Mouse (Mus musculus) cerebellum, adult 2 months (tissue): ENCODE results near the gene Copz1. TPM values are rescaled to one million over a fixed set of nuclear protein-coding genes. Genes with fewer than 3 reads are reported as not detected.
"Not testable (repeated sequence)": the region's sequence is repeated elsewhere in the genome, so short reads cannot be mapped to it uniquely, and the experiment has no call there.

Experiments used
- DNase-seq, 2 experiments: peaks; one replicate each; pipeline ENCODE4 v3.0.0; 2021
- H3K27ac ChIP-seq: fragments of 200-500 bp; 2 replicates; pipeline ENCODE4 v1.5.1; 2012; ENCODE audit warnings: low read length, control low read depth, inconsistent platforms; ENCODE audit not compliant: insufficient read depth
- H3K27me3 ChIP-seq: fragments of 200-500 bp; 2 replicates; pipeline ENCODE4 v1.6.1; 2012; ENCODE audit warnings: inconsistent platforms, mild to moderate bottlenecking, low read length, moderate library complexity; ENCODE audit not compliant: control insufficient read depth, insufficient read depth
- H3K4me1 ChIP-seq: fragments of 200-500 bp; 2 replicates; pipeline ENCODE4 v1.6.1; 2011; ENCODE audit warnings: low read length; ENCODE audit not compliant: control insufficient read depth, insufficient read depth
- H3K4me3 ChIP-seq: fragments of 200-500 bp; replicated peaks from 2 replicates; pipeline ENCODE3; 2011; ENCODE audit warnings: mild to moderate bottlenecking, low read depth, low read length, control low read depth; ENCODE audit not compliant: insufficient read depth
- CTCF ChIP-seq: fragments of 200-500 bp; IDR thresholded peaks from 2 replicates; pipeline ENCODE4 v1.5.1; 2011; ENCODE audit warnings: low read depth, mild to moderate bottlenecking, control low read depth, low read length, moderate library complexity, borderline replicate concordance; ENCODE audit not compliant: insufficient read depth
- POLR2A ChIP-seq: fragments of 200-500 bp; IDR thresholded peaks from 2 replicates; pipeline ENCODE4 v1.6.1; 2011; ENCODE audit warnings: low read length, control low read depth, borderline replicate concordance; ENCODE audit not compliant: insufficient read depth
- WGBS: fragments of 180-500 bp; shearing (Covaris S2); methylation state at CpG from one replicate; pipeline ENCODE4 v1.1.7; 2018; 5-methylcytosine and 5-hydroxymethylcytosine counted together
- polyA plus RNA-seq: library from polyadenylated mRNA; depleted of rRNA; stranded (reverse); fragments of >200 nt; gene quantifications from 2 replicates; pipeline ENCODE4 v1.2.3, GENCODE M21; 2012

The Copz1 gene
- polyA plus RNA-seq, 1 experiment = 117 TPM

GRCm38 (mm10) chr15:103239685-103240159, 32.8 kb upstream of the Copz1 start, which contains the start of gene Cbx5:
Gene Cbx5 (minus strand): TSS chr15:103239816.
- DNase-seq = peak; percentile 99
- H3K4me3 ChIP-seq = peak within 1 kb of the TSS; percentile 90
- H3K27ac ChIP-seq = peak within 1 kb of the TSS; percentile 71
- under 1% methylated on average over 39 of the region's 39 CpGs for WGBS
- H3K27me3 ChIP-seq = no peaks in the 10 kb centered on the region
- TF ChIP-seq POLR2A = peak; percentile 96
- TF ChIP-seq CTCF = no peak
- no peaks in the 10 kb centered on the region for H3K4me1 ChIP-seq

- H3K27ac ChIP-seq = peak within 1 kb of the TSS; percentile 71
- no peak for TF ChIP-seq CTCF
- peak; percentile 94; the same call in 1 of the 2 replicates for TF ChIP-seq POLR2A
- peak within 1 kb of the TSS; percentile 90 for H3K4me3 ChIP-seq
- peak; percentile 91 to 98 for DNase-seq
- H3K27me3 ChIP-seq = no peaks in the 10 kb centered on the region
- H3K4me1 ChIP-seq = no peaks in the 10 kb centered on the region
- under 1% methylated on average over 47 of the region's 47 CpGs for WGBS
These were observed 32.1 kb upstream of the Copz1 start, which contains the start of gene Hnrnpa1 for GRCm38 (mm10) chr15:103240160-103241028. Gene Hnrnpa1 (plus strand): TSS chr15:103240432.

DNA sequence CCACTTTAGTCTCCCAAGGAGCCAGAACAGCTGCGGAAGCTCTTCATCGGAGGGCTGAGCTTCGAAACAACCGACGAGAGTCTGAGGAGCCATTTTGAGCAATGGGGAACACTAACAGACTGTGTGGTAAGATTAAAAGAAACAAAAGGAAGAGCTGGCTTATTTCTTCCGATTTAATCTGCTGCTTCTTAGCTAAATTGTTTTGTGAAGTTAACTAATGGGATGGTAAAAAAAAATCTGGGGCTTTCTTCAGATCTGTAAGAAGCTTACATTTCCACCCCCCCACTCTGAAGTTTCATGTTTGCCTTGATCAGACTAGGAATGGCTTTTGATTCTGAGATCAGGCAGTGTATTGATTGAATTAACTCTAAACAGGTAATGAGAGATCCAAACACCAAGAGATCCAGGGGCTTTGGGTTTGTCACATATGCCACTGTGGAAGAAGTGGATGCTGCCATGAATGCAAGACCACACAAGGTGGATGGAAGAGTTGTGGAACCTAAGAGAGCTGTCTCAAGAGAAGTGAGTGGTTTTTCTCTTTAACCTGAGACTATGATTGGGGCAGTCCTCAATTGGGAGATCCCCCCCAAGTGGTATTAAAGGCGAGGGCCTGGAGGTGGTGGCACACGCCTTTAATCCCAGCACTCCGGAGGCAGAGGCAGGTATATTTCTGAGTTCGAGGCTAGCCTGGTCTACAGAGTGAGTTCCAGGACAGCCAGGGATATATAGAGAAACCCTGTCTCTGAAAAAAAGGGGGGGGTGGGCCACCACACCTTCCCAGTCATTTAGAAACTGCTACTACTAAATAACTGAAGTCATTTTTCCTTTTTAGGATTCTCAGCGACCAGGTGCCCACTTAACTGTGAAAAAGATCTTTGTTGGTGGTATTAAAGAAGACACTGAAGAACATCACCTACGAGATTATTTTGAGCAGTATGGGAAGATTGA, 31.2 kb upstream of the Copz1 start:
- not testable (repeated sequence) for DNase-seq, H3K27ac ChIP-seq, H3K27me3 ChIP-seq, H3K4me1 ChIP-seq
- WGBS = 3% methylated on average over 12 of the region's 12 CpGs
- peak overlapping the region; percentile 90 for H3K4me3 ChIP-seq

GRCm38 (mm10) chr15:103242885-103243284, 29.6 kb upstream of the Copz1 start:
- TF ChIP-seq CTCF (no peak), POLR2A (no peak)
- Histone ChIP-seq H3K4me1 (no peaks in the 10 kb centered on the region), H3K27ac (no peak overlapping the region), H3K27me3 (no peaks in the 10 kb centered on the region), H3K4me3 (no peak overlapping the region)
- no peak for DNase-seq
- 58% methylated on average over 8 of the region's 8 CpGs for WGBS

GRCm38 (mm10) chr15:103245616-103246015, 26.9 kb upstream of the Copz1 start:
- no peaks in the 10 kb centered on the region for H3K27me3 ChIP-seq
- no peak for DNase-seq
- H3K4me3 ChIP-seq = no peak overlapping the region
- TF ChIP-seq CTCF (no peak), POLR2A (no peak)
- WGBS = 76% methylated on average over 6 of the region's 6 CpGs
- no peak overlapping the region for H3K27ac ChIP-seq
- no peaks in the 10 kb centered on the region for H3K4me1 ChIP-seq

- H3K27ac ChIP-seq = no peak overlapping the region
- H3K4me3 ChIP-seq = no peak overlapping the region
- no peak for DNase-seq
- TF ChIP-seq POLR2A (no peak), CTCF (no peak)
- H3K4me1 ChIP-seq = no peaks in the 10 kb centered on the region
- H3K27me3 ChIP-seq = no peaks in the 10 kb centered on the region
- 86% methylated on average over 9 of the region's 9 CpGs for WGBS
These were observed 25.3 kb upstream of the Copz1 start for GRCm38 (mm10) chr15:103247078-103247781.

DNA sequence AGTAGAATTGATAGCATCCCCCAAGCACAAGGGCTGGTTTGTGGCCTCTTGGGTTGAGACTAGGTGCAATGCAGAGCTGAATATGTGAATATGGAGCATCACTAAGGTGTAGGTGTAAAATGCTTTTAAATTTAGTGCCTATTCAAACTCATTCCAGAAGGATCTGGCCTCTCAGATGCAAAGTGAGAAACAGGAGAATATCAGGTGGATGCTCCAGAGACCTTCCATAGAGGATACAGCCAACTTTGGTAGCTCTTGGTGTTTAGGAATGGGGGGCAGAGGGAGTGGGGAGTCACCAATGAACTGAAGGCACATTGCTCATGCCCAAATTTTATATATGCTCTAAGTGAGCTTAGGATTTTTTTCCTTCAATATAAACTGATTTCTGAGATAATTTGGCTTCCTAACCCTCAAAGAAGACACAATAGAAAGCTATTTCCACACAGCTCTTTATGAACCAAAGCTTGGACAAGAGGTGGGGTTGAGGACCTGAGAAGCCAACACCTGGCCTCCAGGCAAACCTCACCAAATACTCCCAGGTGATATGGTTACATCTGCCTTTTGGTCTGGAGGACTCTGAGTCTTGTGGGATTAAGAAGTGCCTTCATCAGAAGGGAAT, 24.6 kb upstream of the Copz1 start:
- DNase-seq = no peak
- Histone ChIP-seq H3K4me3 (no peak overlapping the region), H3K4me1 (no peaks in the 10 kb centered on the region), H3K27me3 (no peaks in the 10 kb centered on the region), H3K27ac (no peak overlapping the region)
- no peak for TF ChIP-seq CTCF
- TF ChIP-seq POLR2A = no peak
